Mouse (Mus musculus) cerebellum, adult 2 months (tissue): ENCODE data around the gene Ccdc155.

Source experiments
- CTCF ChIP-seq: fragments of 200-500 bp; IDR thresholded peaks from 2 replicates; pipeline ENCODE4 v1.5.1; 2011; ENCODE audit warnings: low read depth, mild to moderate bottlenecking, control low read depth, low read length, moderate library complexity, borderline replicate concordance; ENCODE audit not compliant: insufficient read depth
- POLR2A ChIP-seq: fragments of 200-500 bp; IDR thresholded peaks from 2 replicates; pipeline ENCODE4 v1.6.1; 2011; ENCODE audit warnings: low read length, control low read depth, borderline replicate concordance; ENCODE audit not compliant: insufficient read depth

- TF ChIP-seq POLR2A (no peak), CTCF (no peak)
These were observed 66.3 kb downstream of the Ccdc155 start for GRCm38 (mm10) chr7:45138403-45138802.
